Mouse (Mus musculus): ENCODE data around the gene Mecom.
"Not testable (repeated sequence)": the region's sequence is repeated elsewhere in the genome, so short reads cannot be mapped to it uniquely, and the experiment has no call there.

The Mecom gene

DNA sequence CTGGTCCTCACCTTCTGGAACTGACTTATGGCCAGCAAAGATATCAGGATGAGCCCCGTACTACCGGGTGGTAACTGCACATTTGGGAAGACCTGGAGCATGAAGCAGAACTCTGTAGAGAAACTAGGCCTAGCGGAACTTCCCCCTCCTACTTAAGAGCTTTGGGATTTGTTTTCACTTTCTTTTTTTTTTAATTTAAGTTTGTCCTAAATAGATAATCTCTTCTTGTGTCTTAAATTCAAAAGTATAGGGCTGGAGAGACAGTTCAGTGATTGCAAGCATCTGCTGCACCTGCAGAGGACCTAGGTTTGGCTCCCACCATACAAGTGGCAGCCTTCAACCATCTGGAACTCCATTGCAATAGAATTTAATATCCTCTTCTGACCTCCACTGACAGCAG is at the start of gene Mecom:
TSS of gene Mecom (minus strand) at position 101 of the 400 bp plus-strand sequence.
- in situ Hi-C loops (cut with MboI; ENCODE audit: low pct_unique_long_range_greater_than_20kb in 1 of 2, low sequenced_read_pairs in 2 of 2, unreplicated experiment in 1 of 2): no loop called here

DNA sequence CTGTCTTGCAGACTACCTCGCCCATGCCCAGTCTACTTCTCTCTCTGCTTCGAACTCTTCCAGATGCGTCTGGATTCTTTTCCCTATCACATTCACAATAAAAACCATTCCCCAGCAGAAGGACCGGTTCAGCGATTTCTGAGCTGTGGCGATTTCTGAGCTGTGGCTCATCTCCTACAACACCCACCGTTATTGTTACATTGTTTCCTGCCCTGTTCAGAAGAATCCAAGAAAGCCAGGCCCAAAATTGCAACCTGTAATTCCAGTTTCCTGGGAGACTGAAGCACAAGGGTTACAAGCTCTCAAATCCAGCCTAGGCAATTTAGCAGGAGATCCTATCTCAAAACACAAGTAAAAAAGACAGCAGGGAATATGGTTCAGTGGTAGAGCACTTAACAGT is 49.5 kb upstream of the Mecom start:
- in situ Hi-C loops (cut with MboI; ENCODE audit: low pct_unique_long_range_greater_than_20kb in 1 of 2, low sequenced_read_pairs in 2 of 2, unreplicated experiment in 1 of 2): loop anchor here (10.0 to 25.0 kb wide), 3 partner anchors 128 to 540 kb away; partner anchors contain the start of genes Cldn11 (in 1 of the 2) and Phc3 (in 1 of the 2)

DNA sequence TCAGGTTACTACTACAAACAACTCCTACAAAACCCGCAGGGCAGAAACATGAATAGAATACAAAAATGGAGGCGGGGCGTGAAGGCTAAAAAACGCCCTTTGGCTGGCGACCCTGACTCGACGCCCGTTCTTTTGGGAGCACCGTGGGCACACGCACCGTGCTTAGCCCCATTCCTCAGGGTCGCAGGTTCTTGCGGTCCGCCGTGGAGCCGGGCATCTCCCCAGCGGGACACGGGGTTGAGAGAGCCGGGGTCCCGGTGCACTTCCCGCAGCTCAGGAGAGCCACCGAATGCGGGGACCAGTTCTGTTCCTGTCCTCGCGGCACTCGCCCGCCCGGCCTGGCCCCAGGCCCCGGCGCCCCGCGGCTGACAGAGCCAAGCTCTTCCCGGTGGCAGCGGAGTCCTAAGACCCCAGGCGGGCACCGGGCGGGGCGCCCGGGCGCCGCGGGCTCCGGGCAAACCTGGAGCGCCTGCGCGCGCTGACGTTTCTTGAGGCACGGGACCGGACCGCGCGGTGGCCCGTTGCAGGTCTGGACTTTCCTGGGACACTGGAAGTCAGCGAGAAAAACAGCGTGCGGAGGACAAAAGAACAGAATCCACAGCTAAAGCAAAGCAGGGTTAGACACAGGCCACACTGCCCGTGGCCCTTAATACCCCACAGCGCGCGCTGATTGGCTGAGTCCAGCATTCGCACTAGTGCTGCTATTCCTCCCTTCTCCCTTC is 47.5 kb upstream of the Mecom start:
- in situ Hi-C loops (cut with MboI; ENCODE audit: low pct_unique_long_range_greater_than_20kb in 1 of 2, low sequenced_read_pairs in 2 of 2, unreplicated experiment in 1 of 2): loop anchor here (10.0 to 25.0 kb wide), 3 partner anchors 130 to 542 kb away; partner anchors contain the start of genes Cldn11 (in 1 of the 2) and Phc3 (in 1 of the 2)

DNA sequence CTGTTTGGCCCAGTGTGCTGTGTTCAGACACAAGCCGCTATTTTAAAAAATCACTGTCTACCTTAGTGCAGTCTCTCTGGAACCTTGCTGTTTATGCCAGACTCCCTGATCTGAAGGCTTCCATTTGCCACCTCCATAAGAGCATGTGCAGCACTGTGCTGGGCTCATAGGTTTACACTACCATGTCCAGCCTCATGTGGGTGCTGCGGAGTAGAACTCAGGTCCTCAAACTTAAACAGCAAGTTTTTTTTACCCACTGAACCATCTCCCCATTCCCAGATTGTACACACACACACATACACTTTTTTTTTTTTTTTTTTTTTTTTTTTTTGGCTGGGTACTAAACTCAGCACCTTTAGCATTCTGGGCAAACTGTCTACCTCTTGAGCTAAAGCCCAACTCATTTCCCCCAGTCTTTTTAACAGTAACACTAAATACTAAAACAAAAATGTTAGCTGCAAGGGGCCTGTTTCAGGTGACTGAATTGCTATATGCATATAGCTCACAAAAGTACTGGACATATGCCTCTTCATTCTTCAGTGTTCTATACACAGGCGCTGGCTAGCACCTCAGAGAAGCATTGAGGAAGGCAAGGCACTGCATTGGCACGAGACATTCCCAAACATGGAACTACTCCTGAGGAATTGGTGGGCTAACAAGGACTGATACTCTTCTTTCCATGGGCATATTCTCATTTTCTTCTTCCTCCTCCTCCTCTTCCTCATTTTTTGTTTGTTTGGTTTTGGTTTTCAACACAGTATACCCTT is 46.1 kb upstream of the Mecom start:
- in situ Hi-C loops (cut with MboI; ENCODE audit: low pct_unique_long_range_greater_than_20kb in 1 of 2, low sequenced_read_pairs in 2 of 2, unreplicated experiment in 1 of 2): loop anchor here (10.0 to 25.0 kb wide), 3 partner anchors 131 to 543 kb away; partner anchors contain the start of genes Cldn11 (in 1 of the 2) and Phc3 (in 1 of the 2)

DNA sequence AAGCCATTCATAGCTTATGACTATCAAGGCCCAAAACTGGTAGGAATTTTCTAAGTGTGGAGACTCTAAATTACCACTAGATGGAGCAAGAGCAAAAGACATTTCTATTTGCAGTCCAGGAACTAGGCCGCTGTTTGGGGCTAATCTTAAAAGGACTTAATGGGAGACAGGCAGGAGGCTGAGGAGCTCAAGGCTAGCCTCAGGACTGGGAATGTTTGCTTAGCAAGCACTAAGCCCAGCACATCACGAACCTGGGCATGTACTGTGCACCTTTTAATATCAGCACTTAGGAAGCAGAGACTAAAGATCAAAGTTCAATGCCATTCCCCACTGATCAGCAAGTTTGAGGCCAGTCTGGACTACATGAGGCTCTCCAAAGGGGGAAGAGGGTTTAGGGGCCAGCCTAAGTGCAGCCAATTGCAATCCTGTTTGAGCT is 44.6 kb upstream of the Mecom start:
- in situ Hi-C loops (cut with MboI; ENCODE audit: low pct_unique_long_range_greater_than_20kb in 1 of 2, low sequenced_read_pairs in 2 of 2, unreplicated experiment in 1 of 2): loop anchor here (10.0 to 25.0 kb wide), 3 partner anchors 132 to 545 kb away; partner anchors contain the start of genes Cldn11 (in 1 of the 2) and Phc3 (in 1 of the 2)

DNA sequence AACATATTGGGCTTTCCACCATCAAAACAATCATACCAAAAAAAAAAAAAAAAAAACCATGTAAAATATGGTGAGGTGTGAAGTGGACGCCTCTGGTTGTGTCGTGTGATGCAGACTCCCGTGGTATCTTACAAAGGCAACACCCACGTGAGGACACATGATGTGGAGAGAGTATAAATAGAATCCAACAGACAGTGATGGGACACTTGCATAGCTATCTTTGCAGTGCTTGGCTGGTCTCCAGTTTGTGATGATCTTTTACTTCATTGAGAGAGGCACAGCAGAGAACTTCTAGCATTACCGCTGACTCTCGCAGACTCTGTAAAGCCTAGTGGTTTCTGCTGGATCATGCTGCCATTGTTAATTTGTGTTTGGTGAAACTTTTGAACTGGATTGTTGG is 41.1 kb upstream of the Mecom start:
- in situ Hi-C loops (cut with MboI; ENCODE audit: low pct_unique_long_range_greater_than_20kb in 1 of 2, low sequenced_read_pairs in 2 of 2, unreplicated experiment in 1 of 2): loop anchor here in 1 of 2 experiments (25.0 kb wide), 2 partner anchors 373 to 548 kb away; partner anchors contain the start of genes Cldn11 and Phc3

DNA sequence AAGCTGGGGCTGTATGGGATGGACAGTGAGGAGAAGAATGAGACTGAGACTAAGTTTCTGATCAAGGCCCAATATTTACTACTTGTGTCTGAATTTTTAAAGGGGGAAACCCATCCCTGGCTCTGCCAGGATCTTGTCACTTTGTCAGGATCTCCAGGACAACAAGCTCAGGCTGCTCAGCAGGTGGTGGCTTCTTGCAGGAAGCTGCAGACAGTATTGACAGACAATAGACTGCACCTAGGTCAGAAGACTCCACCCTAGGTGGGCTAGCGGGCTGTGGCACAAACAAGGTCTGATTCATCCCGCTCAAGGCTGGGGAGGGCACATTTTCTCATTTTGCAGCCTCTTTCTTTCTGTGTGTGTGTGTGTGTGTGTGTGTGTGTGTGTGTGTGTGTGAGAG is 25.7 kb upstream of the Mecom start:
- in situ Hi-C loops (cut with MboI; ENCODE audit: low pct_unique_long_range_greater_than_20kb in 1 of 2, low sequenced_read_pairs in 2 of 2, unreplicated experiment in 1 of 2): no loop called here

DNA sequence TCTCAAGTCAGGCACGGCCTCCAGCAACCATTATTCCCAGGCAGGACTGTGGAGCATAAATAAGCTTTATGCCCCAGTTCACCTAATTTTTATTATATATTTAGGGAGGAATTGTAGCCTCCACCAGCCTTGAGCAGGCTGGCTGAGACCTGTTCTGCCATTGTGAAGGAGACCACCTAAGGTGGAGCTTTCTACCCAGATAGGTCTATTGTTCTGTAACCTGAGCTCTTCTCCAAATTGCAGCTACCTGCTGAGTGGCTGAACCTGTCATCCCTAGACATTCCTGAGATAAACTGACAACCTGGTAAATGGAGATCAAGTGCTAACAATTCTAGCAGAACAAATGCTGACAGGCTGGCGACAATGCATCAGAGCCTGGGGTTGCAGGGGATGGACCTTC is 18.5 kb upstream of the Mecom start:
- in situ Hi-C loops (cut with MboI; ENCODE audit: low pct_unique_long_range_greater_than_20kb in 1 of 2, low sequenced_read_pairs in 2 of 2, unreplicated experiment in 1 of 2): not testable (repeated sequence)

DNA sequence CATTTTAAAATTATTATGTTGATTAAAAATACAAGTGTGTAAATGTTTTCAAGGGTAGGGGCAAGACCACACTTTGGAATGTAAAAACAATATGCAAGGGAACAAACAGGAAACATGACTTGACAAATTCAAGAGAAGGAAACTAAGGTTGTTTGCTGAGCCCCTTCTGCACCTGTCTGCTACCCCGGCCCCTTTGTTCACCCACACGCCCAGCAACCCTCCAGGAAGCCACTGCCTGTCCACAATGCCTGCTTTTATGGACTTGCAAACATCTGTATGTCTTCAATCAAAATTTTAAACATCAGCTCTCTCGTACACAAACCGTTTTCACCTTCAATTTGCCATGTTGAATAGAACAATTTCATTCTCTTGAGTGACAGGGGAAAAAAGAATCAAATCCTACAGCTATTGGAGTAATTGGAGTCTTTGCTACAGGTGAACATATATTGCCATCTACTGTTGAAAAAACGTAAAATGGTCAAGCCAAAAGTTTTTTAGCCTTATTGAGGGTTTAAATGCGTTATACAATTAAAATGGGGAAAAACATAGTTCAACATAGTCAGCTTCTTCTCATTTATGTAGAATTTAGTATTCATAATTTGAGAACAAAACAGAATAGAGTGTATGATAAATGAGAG is 13.0 kb upstream of the Mecom start:
- in situ Hi-C loops (cut with MboI; ENCODE audit: low pct_unique_long_range_greater_than_20kb in 1 of 2, low sequenced_read_pairs in 2 of 2, unreplicated experiment in 1 of 2): no loop called here

DNA sequence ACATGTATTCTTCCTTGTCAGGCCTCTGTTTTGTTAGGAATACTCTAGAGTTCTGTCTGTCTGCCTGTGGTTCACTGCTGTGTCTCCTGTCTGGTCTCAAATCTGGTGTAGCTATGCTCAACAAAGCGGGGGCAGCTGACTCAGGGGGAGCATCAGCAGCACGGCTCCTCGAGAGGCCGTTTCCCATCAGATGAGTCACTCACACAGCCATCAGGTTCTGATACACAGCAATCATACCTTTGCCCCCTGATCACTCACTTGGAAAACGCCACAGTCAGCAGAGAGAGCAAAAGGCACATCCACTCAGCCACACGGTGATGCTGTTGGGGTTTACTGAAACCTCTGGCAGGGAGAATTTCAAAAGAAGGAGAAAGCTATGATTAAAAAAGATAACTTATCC is 5.9 kb upstream of the Mecom start:
- in situ Hi-C loops (cut with MboI; ENCODE audit: low pct_unique_long_range_greater_than_20kb in 1 of 2, low sequenced_read_pairs in 2 of 2, unreplicated experiment in 1 of 2): no loop called here

DNA sequence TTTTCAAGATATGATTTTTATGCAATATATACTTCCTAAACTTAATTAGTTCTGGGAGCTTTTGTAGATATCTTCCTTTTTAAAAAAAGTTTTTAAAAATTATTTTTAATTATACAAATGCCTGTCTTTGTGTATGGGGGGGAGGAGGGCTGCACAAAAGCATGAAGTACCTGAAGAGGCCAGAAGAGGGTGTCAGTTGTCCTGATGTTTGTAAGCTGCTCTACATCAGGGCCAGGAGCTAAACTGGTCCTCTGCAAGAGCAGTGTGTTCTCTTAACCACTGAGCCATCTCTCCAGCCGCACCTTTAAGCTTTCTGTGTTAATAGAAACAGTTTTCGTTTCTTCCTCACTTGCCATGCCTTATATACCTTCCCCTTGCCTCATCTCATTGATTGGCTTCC is 2.4 kb upstream of the Mecom start:
- in situ Hi-C loops (cut with MboI; ENCODE audit: low pct_unique_long_range_greater_than_20kb in 1 of 2, low sequenced_read_pairs in 2 of 2, unreplicated experiment in 1 of 2): no loop called here

DNA sequence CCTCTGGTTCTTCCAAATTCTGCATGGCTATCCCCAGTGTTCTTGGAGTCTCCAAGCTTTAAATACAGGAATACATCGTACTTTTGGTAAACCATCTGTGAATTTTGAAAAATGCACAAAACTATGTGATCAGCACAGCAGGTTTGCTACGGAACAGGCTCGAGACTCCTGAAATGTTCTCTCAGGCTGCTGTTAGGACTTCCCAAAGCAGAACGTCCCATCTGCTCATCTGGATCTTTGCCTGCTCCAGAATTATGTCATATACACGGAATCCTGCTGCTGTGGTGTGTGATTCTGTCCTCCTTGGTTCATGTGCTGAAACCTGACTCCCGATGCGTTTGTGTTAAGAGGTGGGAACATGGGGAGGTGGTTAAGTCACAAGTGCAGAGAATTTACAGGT is 1.1 kb upstream of the Mecom start:
- in situ Hi-C loops (cut with MboI; ENCODE audit: low pct_unique_long_range_greater_than_20kb in 1 of 2, low sequenced_read_pairs in 2 of 2, unreplicated experiment in 1 of 2): no loop called here

DNA sequence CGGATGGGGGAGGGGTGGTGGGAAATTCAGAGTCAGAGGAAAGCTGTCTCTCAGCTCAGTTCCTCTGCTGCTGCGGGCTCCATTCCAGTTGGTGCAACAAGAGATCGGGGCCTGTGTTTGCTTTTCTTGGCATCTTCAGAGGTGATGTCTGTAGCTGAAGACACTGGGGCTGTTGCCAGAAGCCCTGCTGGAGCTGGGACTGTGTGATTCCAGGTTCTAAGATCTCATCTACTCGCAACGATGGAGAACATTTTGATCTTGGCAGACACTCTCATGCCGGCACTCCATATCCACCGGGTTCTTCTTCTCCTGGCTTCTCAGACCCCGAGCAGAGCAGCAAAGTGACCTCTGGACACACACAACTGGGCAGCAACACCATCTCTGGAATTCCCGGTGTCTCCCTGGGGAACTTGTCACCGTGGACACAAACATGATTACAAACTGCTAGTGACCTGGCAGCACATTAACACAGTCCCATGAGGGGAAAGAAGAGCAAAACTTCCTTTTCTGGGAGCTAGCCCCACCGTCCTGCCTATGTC is 908 bp downstream of the Mecom start:
- in situ Hi-C loops (cut with MboI; ENCODE audit: low pct_unique_long_range_greater_than_20kb in 1 of 2, low sequenced_read_pairs in 2 of 2, unreplicated experiment in 1 of 2): no loop called here

DNA sequence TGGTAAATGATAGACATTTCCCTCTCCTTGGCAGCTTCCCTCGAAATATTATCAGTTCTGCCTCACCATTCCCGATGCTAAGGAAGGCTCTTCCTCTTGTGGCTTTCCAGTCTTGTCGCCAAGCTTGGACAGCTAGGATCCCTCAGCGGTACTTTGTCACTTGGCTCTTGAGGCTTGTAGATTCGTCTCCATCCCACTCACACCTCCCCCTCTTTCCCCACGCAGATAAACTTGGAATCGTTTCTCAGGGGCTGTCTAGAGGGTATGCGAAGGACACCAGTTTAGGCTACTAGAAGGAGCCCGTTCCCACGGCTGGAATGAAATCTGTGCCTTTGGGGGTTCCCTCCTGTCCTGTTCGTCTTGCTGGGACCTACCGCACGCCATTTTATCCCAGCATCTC is 1.4 kb downstream of the Mecom start:
- in situ Hi-C loops (cut with MboI; ENCODE audit: low pct_unique_long_range_greater_than_20kb in 1 of 2, low sequenced_read_pairs in 2 of 2, unreplicated experiment in 1 of 2): no loop called here

DNA sequence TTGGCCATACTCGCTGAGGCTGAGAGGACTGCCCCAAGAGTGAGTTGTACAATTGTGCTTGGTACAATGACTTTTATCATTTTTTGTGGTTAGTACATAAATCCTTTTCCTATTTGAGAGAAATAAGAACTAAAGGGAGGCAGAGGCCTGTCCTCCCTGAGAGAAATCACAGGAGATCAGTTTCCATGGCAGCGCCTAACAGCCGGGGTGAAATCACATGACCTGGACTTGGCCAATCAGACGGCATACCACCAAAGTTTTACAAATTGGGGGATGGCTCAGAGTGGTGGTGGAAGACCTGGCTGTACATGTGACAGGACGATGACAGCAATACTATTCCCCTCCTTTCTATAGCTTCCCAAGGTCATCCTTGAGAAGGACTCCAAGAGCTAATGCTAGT is 2.6 kb downstream of the Mecom start:
- in situ Hi-C loops (cut with MboI; ENCODE audit: low pct_unique_long_range_greater_than_20kb in 1 of 2, low sequenced_read_pairs in 2 of 2, unreplicated experiment in 1 of 2): no loop called here

DNA sequence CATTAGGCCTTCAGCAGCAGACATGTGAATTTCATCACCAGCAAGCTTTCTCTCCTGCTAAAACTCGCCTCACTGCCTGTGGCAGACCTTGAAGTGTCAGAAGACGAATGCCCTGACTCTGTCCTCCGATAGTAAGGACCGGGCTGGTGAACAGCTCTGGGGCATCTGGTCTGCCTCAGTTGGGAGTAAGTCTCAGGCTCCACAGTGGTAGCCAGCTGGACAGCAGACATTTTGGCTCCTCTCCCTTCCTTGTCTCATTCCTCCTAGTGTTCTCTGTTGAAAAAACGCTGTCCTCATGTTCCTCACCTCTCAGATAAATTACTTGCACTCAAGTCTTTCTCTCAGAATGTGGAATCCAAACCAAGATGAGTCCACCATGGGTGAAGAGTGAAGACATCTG is 3.5 kb downstream of the Mecom start:
- in situ Hi-C loops (cut with MboI; ENCODE audit: low pct_unique_long_range_greater_than_20kb in 1 of 2, low sequenced_read_pairs in 2 of 2, unreplicated experiment in 1 of 2): no loop called here

DNA sequence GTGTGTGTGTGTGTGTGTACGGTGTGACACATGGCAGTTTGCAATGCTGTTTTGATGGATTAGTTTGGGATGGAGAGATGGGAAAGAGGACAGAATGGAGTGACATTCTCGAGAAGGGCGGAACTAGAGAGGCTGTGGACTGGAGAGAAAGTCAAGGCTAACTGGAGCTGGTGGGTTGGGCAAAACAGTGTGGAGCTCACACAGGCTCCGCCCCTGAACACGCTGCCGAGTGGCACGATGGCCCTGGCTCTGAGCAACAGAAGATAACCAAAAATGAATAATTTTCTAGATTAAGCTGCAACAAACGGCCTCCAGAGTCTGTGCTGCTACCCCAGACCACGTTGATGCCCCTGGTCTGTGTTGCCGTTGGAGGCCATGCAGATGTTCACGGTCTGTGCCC is 12.0 kb downstream of the Mecom start:
- in situ Hi-C loops (cut with MboI; ENCODE audit: low pct_unique_long_range_greater_than_20kb in 1 of 2, low sequenced_read_pairs in 2 of 2, unreplicated experiment in 1 of 2): no loop called here

DNA sequence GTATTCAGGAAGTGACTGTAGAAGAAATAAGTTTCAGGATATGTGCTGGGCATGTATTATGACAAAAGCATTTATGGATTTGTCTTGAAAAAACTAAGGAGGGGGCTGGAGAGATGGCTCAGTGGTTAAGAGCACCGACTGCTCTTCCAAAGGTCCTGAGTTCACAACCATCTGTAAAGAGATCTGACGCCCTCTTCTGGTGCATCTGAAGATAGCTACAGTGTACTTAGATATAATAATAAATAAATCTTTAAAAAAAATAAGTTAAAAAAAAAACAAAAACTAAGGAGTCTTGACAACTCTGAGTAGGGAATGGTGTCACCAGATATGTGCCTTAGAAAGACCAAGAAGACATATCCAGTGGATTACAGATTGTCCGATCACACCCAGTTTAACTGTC is 27.1 kb downstream of the Mecom start:
- in situ Hi-C loops (cut with MboI; ENCODE audit: low pct_unique_long_range_greater_than_20kb in 1 of 2, low sequenced_read_pairs in 2 of 2, unreplicated experiment in 1 of 2): loop anchor here in 1 of 2 experiments (25.0 kb wide), 1 partner anchor 508 kb away; no protein-coding TSS in a partner anchor

DNA sequence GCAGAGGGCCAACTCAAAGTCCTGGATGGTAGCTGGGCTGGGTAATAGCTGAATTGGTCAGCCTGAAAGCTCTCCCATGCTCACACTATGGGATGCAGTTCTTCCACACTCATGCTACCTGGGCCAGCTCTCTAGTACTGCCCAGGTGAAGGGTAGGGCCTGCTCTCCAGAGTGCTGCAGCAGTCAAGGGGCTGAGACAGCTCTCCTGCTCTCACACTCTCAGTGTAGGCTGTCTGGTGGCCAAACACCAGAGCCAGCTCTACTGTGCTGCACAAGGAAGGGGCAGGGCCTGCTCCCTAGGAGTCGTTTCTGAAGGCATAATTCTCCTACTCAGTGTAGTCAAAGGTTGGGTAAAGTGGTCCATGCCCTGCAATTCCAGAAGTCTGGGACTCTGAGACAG is 28.4 kb downstream of the Mecom start:
- in situ Hi-C loops (cut with MboI; ENCODE audit: low pct_unique_long_range_greater_than_20kb in 1 of 2, low sequenced_read_pairs in 2 of 2, unreplicated experiment in 1 of 2): loop anchor here (10.0 to 25.0 kb wide), 2 partner anchors 505 to 507 kb away; no protein-coding TSS in a partner anchor
